Mouse (Mus musculus) heart, embryonic 12.5 days (tissue): ENCODE data around the gene Cacnb3. TPM values are rescaled to one million over a fixed set of nuclear protein-coding genes. Genes with fewer than 3 reads are reported as not detected.
"Not testable (repeated sequence)": the region's sequence is repeated elsewhere in the genome, so short reads cannot be mapped to it uniquely, and the experiment has no call there.

ENCODE experiments used
- ATAC-seq: fragments of 200-750 bp; cut with Nextera tagmentation; 2 replicates; pipeline ENCODE4 v1.8.0; 2017; ENCODE audit warnings: moderate TSS enrichment, moderate library complexity; ENCODE audit not compliant: insufficient number of reproducible peaks, low FRiP score
- H3K27ac ChIP-seq: fragments of 300-500 bp; sonication (generic); 2 replicates; pipeline ENCODE4 v1.5.1; 2016; ENCODE audit warnings: mild to moderate bottlenecking, moderate library complexity; ENCODE audit not compliant: poor library complexity, severe bottlenecking
- H3K27me3 ChIP-seq: fragments of 300-500 bp; sonication (generic); replicated peaks from 2 replicates; pipeline ENCODE4 v1.6.1; 2016; ENCODE audit warnings: mild to moderate bottlenecking, moderate library complexity
- H3K36me3 ChIP-seq: fragments of 300-500 bp; sonication (generic); 2 replicates; pipeline ENCODE4 v1.6.1; 2016; ENCODE audit warnings: mild to moderate bottlenecking, moderate library complexity
- H3K4me1 ChIP-seq: fragments of 300-500 bp; sonication (generic); replicated peaks from 2 replicates; pipeline ENCODE4 v1.6.1; 2016; ENCODE audit warnings: mild to moderate bottlenecking
- H3K4me2 ChIP-seq: fragments of 300-500 bp; sonication (generic); 2 replicates; pipeline ENCODE4 v1.6.1; 2016; ENCODE audit warnings: mild to moderate bottlenecking, moderate library complexity
- H3K4me3 ChIP-seq: fragments of 300-500 bp; sonication (generic); 2 replicates; pipeline ENCODE4 v1.5.1; 2016; ENCODE audit warnings: mild to moderate bottlenecking
- H3K9ac ChIP-seq: fragments of 300-500 bp; sonication (generic); 2 replicates; pipeline ENCODE4 v1.6.1; 2016; ENCODE audit warnings: mild to moderate bottlenecking, moderate library complexity
- H3K9me3 ChIP-seq: fragments of 300-500 bp; sonication (generic); replicated peaks from 2 replicates; pipeline ENCODE4 v1.6.1; 2016; ENCODE audit warnings: mild to moderate bottlenecking, moderate library complexity
- WGBS: fragments of 180-500 bp; shearing (Covaris S2); methylation state at CpG from one replicate; pipeline ENCODE4 v1.1.7; 2016; 5-methylcytosine and 5-hydroxymethylcytosine counted together
- polyA plus RNA-seq: library from polyadenylated mRNA; unstranded; fragments of >200 nt; fragmentation: Nextera tagmentation; extraction: Ambion mirVana; gene quantifications from 2 replicates; pipeline ENCODE4 v1.2.1, GENCODE M21; 2016

Cacnb3 gene
- polyA plus RNA-seq: 9.5 and 10.3 TPM in 2 replicates

DNA sequence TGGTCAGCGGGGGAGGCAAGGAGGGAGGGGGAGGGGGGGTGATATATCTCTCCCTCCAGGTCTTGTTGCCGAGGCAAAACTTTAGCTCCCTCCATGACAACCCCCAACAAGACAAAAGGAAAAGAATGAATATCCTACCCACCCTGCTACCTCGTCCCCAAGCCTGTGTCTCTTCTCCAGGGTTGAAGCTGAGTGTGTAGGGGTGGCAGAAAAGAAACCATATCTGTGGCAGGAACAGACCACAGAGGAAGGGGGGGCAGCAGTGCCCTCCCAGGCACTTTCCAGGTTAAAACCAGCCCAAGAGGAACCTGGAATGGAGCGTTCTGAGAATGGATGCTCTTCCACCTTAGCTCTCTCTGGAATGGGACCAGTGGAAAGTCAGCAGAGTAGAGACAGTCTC, at the start of gene Cacnb3:
TSS of gene Cacnb3 (plus strand) at position 301 of the 400 bp plus-strand sequence.
- no peak for ATAC-seq
- H3K4me2 ChIP-seq: peak within 1 kb of the TSS; percentile 81
- H3K27me3 ChIP-seq: peaks cover 65% of the 10 kb centered on the region
- peaks cover 59% of the 10 kb centered on the region for H3K4me1 ChIP-seq
- H3K9ac ChIP-seq: 0 out of 2 replicates have a peak within 1 kb of the TSS, but pooled peaks have one; percentile 55
- H3K4me3 ChIP-seq: peak within 1 kb of the TSS; percentile 76
- 36% methylated on average over 4 of the region's 4 CpGs for whole genome bisulfite sequencing
- no peak within 1 kb of the TSS for H3K27ac ChIP-seq
- H3K36me3 ChIP-seq: no peaks in the 10 kb centered on the region
- no peaks in the 10 kb centered on the region for H3K9me3 ChIP-seq

- H3K36me3 ChIP-seq: no peaks in the 10 kb centered on the region
- no peaks in the 10 kb centered on the region for H3K9me3 ChIP-seq
- no peaks in the 10 kb centered on the region for H3K27me3 ChIP-seq
- no peak for ATAC-seq
- peaks cover 28% of the 10 kb centered on the region for H3K4me1 ChIP-seq
- H3K27ac ChIP-seq: no peak overlapping the region
- no peak overlapping the region for H3K4me2 ChIP-seq
- H3K4me3 ChIP-seq: no peak overlapping the region
- peak overlapping the region; percentile 42; the same call in 1 of the 2 replicates for H3K9ac ChIP-seq
- 65% methylated on average over 8 of the region's 8 CpGs for WGBS
Measured at GRCm38 (mm10) chr15:98582410-98582809, 48.2 kb upstream of the Cacnb3 start.

- H3K4me1 ChIP-seq: peaks cover 28% of the 10 kb centered on the region
- no peak overlapping the region for H3K4me2 ChIP-seq
- H3K4me3 ChIP-seq: no peak overlapping the region
- H3K36me3 ChIP-seq: peaks cover 2% of the 10 kb centered on the region; the same call in 1 of the 2 replicates
- H3K27me3 ChIP-seq: no peaks in the 10 kb centered on the region
- no peaks in the 10 kb centered on the region for H3K9me3 ChIP-seq
- peak overlapping the region; percentile 42; the same call in 1 of the 2 replicates for H3K9ac ChIP-seq
- ATAC-seq: no peak
- no peak overlapping the region for H3K27ac ChIP-seq
- WGBS: 72% methylated on average over 8 of the region's 8 CpGs
Measured at GRCm38 (mm10) chr15:98582996-98583395, 47.6 kb upstream of the Cacnb3 start.

DNA sequence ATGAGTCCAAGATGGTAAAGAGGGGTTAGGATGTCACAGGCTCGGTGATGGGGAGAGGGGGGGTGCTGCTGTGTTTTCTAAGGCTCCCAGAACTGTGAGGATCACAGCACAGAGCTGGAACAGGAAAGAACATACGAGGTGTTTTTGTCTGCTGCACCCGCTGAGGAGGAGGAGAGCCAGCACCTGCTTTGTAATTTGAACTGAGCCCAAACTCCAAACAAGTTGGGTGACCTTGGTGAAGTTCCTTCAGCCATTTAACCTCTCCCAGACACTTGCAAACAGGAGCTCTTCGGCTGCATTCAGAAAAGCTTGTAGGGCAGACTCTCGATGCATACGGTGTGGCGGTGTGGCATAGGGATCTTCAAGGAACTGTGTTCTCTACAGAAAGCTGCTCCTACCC, 45.2 kb upstream of the Cacnb3 start:
- Histone ChIP-seq H3K27me3 (no peaks in the 10 kb centered on the region), H3K27ac (peak overlapping the region; percentile 41; the same call in 1 of the 2 replicates), H3K4me2 (no peak overlapping the region), H3K4me3 (no peak overlapping the region), H3K9me3 (no peaks in the 10 kb centered on the region), H3K9ac (no peak overlapping the region; the same call in 1 of the 2 replicates), H3K36me3 (peaks cover 25% of the 10 kb centered on the region), H3K4me1 (peaks cover 28% of the 10 kb centered on the region)
- no peak for ATAC-seq
- WGBS: 28% methylated on average over 7 of the region's 7 CpGs

GRCm38 (mm10) chr15:98586141-98586540, 44.5 kb upstream of the Cacnb3 start:
- ATAC-seq, H3K9ac ChIP-seq, H3K27me3 ChIP-seq, H3K9me3 ChIP-seq, H3K27ac ChIP-seq, H3K4me2 ChIP-seq, H3K4me3 ChIP-seq: not testable (repeated sequence)
- 64% methylated on average over 9 of the region's 9 CpGs for WGBS
- peaks cover 32% of the 10 kb centered on the region for H3K36me3 ChIP-seq
- H3K4me1 ChIP-seq: peaks cover 28% of the 10 kb centered on the region

- Histone ChIP-seq H3K27ac (no peak overlapping the region), H3K4me1 (peaks cover 22% of the 10 kb centered on the region), H3K27me3 (no peaks in the 10 kb centered on the region), H3K9me3 (no peaks in the 10 kb centered on the region), H3K4me3 (no peak overlapping the region), H3K9ac (no peak overlapping the region), H3K4me2 (no peak overlapping the region), H3K36me3 (peaks cover 48% of the 10 kb centered on the region)
- 77% methylated on average over 11 of the region's 11 CpGs for WGBS
- no peak for ATAC-seq
Measured at GRCm38 (mm10) chr15:98587751-98588150, 42.9 kb upstream of the Cacnb3 start.

DNA sequence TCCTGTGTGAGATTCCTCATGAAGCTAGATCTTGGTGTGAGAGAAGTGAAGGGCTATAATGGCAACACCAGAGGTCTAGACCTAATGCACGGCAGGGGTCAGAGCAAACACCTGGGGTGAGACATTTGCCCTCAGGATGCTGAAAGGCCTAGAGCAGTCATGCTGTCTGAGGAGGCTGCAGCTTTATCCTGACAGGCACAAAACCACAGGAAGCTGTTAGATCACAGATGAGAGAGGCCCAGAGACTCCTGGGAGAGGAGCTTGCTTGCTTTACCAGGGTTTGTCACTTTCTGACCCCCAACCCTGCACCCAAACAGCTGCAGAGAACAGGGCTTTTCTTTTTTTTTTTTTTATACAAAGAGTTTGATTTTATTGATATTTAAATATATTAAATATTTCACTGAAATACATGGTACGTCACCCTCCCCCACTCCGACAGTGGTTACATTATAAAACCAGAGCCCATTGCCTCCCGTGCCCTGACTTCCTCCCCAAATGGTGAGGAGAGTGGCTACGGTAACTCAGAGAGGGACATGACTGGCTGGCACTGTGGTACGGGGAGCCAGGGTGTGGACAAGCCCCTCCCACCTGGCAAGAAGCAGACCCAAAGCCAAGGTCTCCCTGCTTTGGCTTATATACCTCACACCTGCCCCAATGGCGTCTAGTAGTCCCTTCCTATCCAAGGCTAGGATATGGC, 40.9 kb upstream of the Cacnb3 start:
- no peak for ATAC-seq
- H3K9me3 ChIP-seq: no peaks in the 10 kb centered on the region
- H3K4me3 ChIP-seq: no peak overlapping the region
- no peak overlapping the region for H3K4me2 ChIP-seq
- peaks cover 13% of the 10 kb centered on the region for H3K4me1 ChIP-seq
- H3K27me3 ChIP-seq: no peaks in the 10 kb centered on the region
- H3K36me3 ChIP-seq: peaks cover 68% of the 10 kb centered on the region
- H3K27ac ChIP-seq: no peak overlapping the region
- WGBS: 46% methylated on average over 7 of the region's 7 CpGs
- H3K9ac ChIP-seq: no peak overlapping the region

DNA sequence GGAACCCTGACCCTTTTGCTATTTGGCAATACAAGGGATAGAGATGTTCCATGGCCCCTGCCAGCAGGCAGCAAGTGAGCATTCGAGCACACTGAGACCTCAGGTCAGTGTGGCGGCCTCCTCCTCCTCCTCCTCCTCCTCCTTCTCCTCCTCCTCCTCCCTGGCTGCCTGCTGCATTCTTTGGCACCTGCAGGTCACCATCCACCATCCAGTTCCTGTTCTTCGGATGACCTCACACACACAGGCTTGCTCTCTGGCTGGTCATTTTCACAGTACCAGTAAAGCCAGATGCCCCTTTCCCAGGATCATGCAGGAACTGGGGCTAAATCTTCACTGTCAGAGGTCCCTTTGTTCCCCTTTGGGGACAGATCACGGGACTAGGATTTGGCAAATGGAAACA, 39.2 kb upstream of the Cacnb3 start:
- Histone ChIP-seq H3K9me3 (no peaks in the 10 kb centered on the region), H3K36me3 (peaks cover 84% of the 10 kb centered on the region), H3K9ac (no peak overlapping the region), H3K4me1 (no peaks in the 10 kb centered on the region), H3K27ac (no peak overlapping the region), H3K27me3 (no peaks in the 10 kb centered on the region), H3K4me2 (no peak overlapping the region), H3K4me3 (no peak overlapping the region)
- 84% methylated on average over 4 of the region's 4 CpGs for WGBS
- ATAC-seq: no peak

GRCm38 (mm10) chr15:98594193-98594592, 36.4 kb upstream of the Cacnb3 start:
- Histone ChIP-seq H3K4me3 (no peak overlapping the region), H3K4me1 (no peaks in the 10 kb centered on the region), H3K36me3 (peaks cover 99% of the 10 kb centered on the region), H3K27ac (no peak overlapping the region), H3K4me2 (no peak overlapping the region), H3K9ac (no peak overlapping the region), H3K27me3 (no peaks in the 10 kb centered on the region), H3K9me3 (no peaks in the 10 kb centered on the region)
- no peak for ATAC-seq
- 72% methylated on average over 19 of the region's 19 CpGs for WGBS

DNA sequence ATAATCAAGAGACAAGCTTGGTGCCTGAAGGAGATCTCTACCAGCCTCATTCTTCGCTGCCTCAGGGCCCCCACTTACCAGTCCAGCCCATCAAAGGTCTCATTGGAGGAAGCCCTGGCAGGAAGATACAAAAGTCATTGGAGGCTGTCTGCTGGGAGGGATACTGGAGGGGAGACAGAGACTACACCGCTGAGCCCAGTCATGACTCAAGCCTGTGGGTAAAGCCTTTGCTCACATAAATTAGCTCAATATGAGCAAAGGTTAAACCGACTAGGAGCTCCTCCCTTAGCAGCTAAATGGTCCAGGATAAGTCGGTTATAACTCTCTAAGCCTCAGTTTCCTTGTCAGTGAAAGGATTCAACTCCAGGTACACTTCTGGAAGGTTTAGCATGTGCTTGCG, 35.6 kb upstream of the Cacnb3 start:
- 87% methylated on average over 5 of the region's 5 CpGs for WGBS
- Histone ChIP-seq H3K4me1 (peaks cover 7% of the 10 kb centered on the region), H3K27me3 (no peaks in the 10 kb centered on the region), H3K4me3 (no peak overlapping the region), H3K9ac (no peak overlapping the region), H3K9me3 (no peaks in the 10 kb centered on the region), H3K36me3 (peaks cover 100% of the 10 kb centered on the region), H3K27ac (no peak overlapping the region), H3K4me2 (no peak overlapping the region)
- no peak for ATAC-seq

DNA sequence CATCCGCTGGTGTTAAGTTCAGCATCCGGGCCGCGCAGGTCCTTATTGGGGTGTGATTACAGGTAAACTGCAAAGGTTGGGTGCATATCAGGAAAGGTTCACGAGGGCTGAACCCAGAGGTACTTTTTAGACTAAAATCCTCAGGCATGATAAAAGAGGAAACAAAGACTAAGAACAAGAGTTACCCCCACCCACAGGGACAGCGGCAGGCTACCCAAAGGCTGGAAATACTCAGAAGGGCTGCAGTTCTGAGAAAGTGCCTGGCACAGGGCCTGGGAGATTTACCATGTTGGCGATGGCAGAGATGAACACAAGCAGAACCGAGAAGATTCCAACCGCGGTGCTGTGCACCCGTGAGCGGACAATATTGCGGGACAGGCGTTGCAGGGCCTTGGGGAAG, 34.0 kb upstream of the Cacnb3 start:
- Histone ChIP-seq H3K36me3 (peaks cover 100% of the 10 kb centered on the region), H3K4me2 (no peak overlapping the region), H3K9me3 (no peaks in the 10 kb centered on the region), H3K27me3 (no peaks in the 10 kb centered on the region), H3K4me1 (peaks cover 23% of the 10 kb centered on the region), H3K4me3 (no peak overlapping the region), H3K9ac (no peak overlapping the region), H3K27ac (no peak overlapping the region)
- ATAC-seq: no peak
- 90% methylated on average over 14 of the region's 14 CpGs for WGBS
